Mouse (Mus musculus) lung, adult 2 months (tissue): ENCODE data around the gene Fgf11.

Experiments used
- CTCF ChIP-seq: fragments of 200-500 bp; IDR thresholded peaks from 2 replicates; pipeline ENCODE4 v1.5.1; 2011; ENCODE audit warnings: mild to moderate bottlenecking, low read length, control low read depth; ENCODE audit not compliant: insufficient read depth
- POLR2A ChIP-seq: fragments of 200-500 bp; IDR thresholded peaks from 2 replicates; pipeline ENCODE4 v1.6.1; 2011; ENCODE audit warnings: low read depth, mild to moderate bottlenecking, control low read depth, low read length, borderline replicate concordance; ENCODE audit errors: extremely low read depth

GRCm38 (mm10) chr11:69833554-69833953, 31.9 kb upstream of the Fgf11 start:
- TF ChIP-seq CTCF (no peak), POLR2A (no peak)
